Mouse (Mus musculus) G1E-ER4 (cell line): Measurements from ENCODE around the gene Ggt6. TPM values are rescaled to one million over a fixed set of nuclear protein-coding genes. Genes with fewer than 3 reads are reported as not detected.
A peak's percentile ranks its signal among the peaks of the same experiment; 100 is the strongest.

Experiments
- GATA1 ChIP-seq: IDR thresholded peaks from one replicate; pipeline ENCODE4 v1.8.0; 2012; ENCODE audit warnings: low read length, inconsistent platforms
- polyA plus RNA-seq: library from polyadenylated mRNA; stranded (reverse); fragments of >175 nt; gene quantifications from 2 replicates; pipeline ENCODE4 v1.2.3, GENCODE M21; 2012

Gene Ggt6
- polyA plus RNA-seq, 1 experiment, result not detected

- TF ChIP-seq GATA1, result no peak
Observed at GRCm38 (mm10) chr11:72407081-72407480, 28.2 kb upstream of the Ggt6 start.

GRCm38 (mm10) chr11:72407574-72407973, 27.8 kb upstream of the Ggt6 start:
- no peak for TF ChIP-seq GATA1

GRCm38 (mm10) chr11:72408451-72409170, 26.7 kb upstream of the Ggt6 start:
- no peak for TF ChIP-seq GATA1

- TF ChIP-seq GATA1, result no peak
Observed at GRCm38 (mm10) chr11:72409649-72410385, 25.5 kb upstream of the Ggt6 start.

GRCm38 (mm10) chr11:72410521-72411092, 24.7 kb upstream of the Ggt6 start:
- TF ChIP-seq GATA1, result no peak

- TF ChIP-seq GATA1, result no peak
Observed at GRCm38 (mm10) chr11:72411093-72411921, 24.0 kb upstream of the Ggt6 start, which contains the start of gene Smtnl2. Gene Smtnl2 (minus strand): TSS chr11:72411713.

GRCm38 (mm10) chr11:72411945-72412344, 23.4 kb upstream of the Ggt6 start:
- TF ChIP-seq GATA1, result no peak

GRCm38 (mm10) chr11:72413016-72413415, 22.3 kb upstream of the Ggt6 start:
- TF ChIP-seq GATA1, result no peak

- TF ChIP-seq GATA1, result no peak
Observed at GRCm38 (mm10) chr11:72413601-72414190, 21.6 kb upstream of the Ggt6 start.

GRCm38 (mm10) chr11:72415155-72415554, 20.2 kb upstream of the Ggt6 start:
- TF ChIP-seq GATA1, result peak; percentile 84

- TF ChIP-seq GATA1, result no peak
Observed at GRCm38 (mm10) chr11:72416666-72417065, 18.7 kb upstream of the Ggt6 start.

GRCm38 (mm10) chr11:72417376-72417775, 17.9 kb upstream of the Ggt6 start:
- TF ChIP-seq GATA1, result no peak

GRCm38 (mm10) chr11:72418227-72418626, 17.1 kb upstream of the Ggt6 start:
- no peak for TF ChIP-seq GATA1

- TF ChIP-seq GATA1, result no peak
Observed at GRCm38 (mm10) chr11:72419006-72419405, 16.3 kb upstream of the Ggt6 start.

- TF ChIP-seq GATA1, result no peak
Observed at GRCm38 (mm10) chr11:72420460-72421122, 14.7 kb upstream of the Ggt6 start.
